Mouse (Mus musculus) embryonic facial prominence, embryonic 14.5 days (tissue): ENCODE measurements around the gene Nup107. TPM values are rescaled to one million over a fixed set of nuclear protein-coding genes. Genes with fewer than 3 reads are reported as not detected.

Experiments used
- polyA plus RNA-seq: library from polyadenylated mRNA; unstranded; fragments of >200 nt; fragmentation: Nextera tagmentation; extraction: Ambion mirVana; gene quantifications from 2 replicates; pipeline ENCODE4 v1.2.1, GENCODE M21; 2014

Gene Nup107
- polyA plus RNA-seq, 1 experiment from 2014 or later, result 50.6 TPM

Other genes with a start within 250 kb of the Nup107 start
- 37.6 and 43.6 TPM in 2 replicates for gene Cpm, start 163.2 kb downstream of the Nup107 start, polyA plus RNA-seq
- 33.8 and 34.1 TPM in 2 replicates for gene Mdm2, start 81.9 kb downstream of the Nup107 start, polyA plus RNA-seq
- gene Slc35e3, start 46.3 kb downstream of the Nup107 start, polyA plus RNA-seq, result 15.5 and 19.4 TPM in 2 replicates
- gene Rap1b, start 53.3 kb upstream of the Nup107 start, polyA plus RNA-seq, result 202 and 204 TPM in 2 replicates